Mouse (Mus musculus) forebrain, embryonic 16.5 days (tissue): ENCODE measurements at regions not wholly inside any gene's neighbourhood (a gene's known extent, or its start where the extent isn't known, plus 50 kb on each side); places are given as distances from the start of the nearest gene placed in this dataset.

ENCODE experiments used
- ATAC-seq: fragments of 200-750 bp; cut with Nextera tagmentation; 2 replicates; pipeline ENCODE4 v1.8.0; 2017; ENCODE audit warnings: mild to moderate bottlenecking, moderate library complexity
- H3K27ac ChIP-seq: fragments of 300-500 bp; sonication (generic); 2 replicates; pipeline ENCODE4 v1.5.1; 2014; ENCODE audit warnings: low read length, control low read depth
- H3K27me3 ChIP-seq: fragments of 300-500 bp; sonication (generic); replicated peaks from 2 replicates; pipeline ENCODE4 v1.6.1; 2014; ENCODE audit warnings: low read length; ENCODE audit not compliant: control insufficient read depth, insufficient read depth
- H3K36me3 ChIP-seq: fragments of 300-500 bp; sonication (generic); 2 replicates; pipeline ENCODE4 v1.6.1; 2014; ENCODE audit not compliant: control insufficient read depth, insufficient read depth
- H3K4me1 ChIP-seq: fragments of 300-500 bp; sonication (generic); replicated peaks from 2 replicates; pipeline ENCODE4 v1.6.1; 2014; ENCODE audit warnings: low read length; ENCODE audit not compliant: control insufficient read depth, insufficient read depth
- H3K4me2 ChIP-seq: fragments of 300-500 bp; sonication (generic); 2 replicates; pipeline ENCODE4 v1.6.1; 2014; ENCODE audit warnings: mild to moderate bottlenecking, low read length, control low read depth
- H3K4me3 ChIP-seq: fragments of 300-500 bp; sonication (generic); replicated peaks from 2 replicates; pipeline ENCODE4 v1.5.1; 2014; ENCODE audit warnings: mild to moderate bottlenecking, low read length, control low read depth
- H3K9ac ChIP-seq: fragments of 300-500 bp; sonication (generic); replicated peaks from 2 replicates; pipeline ENCODE4 v1.6.1; 2014; ENCODE audit warnings: low read depth, low read length, control low read depth
- H3K9me3 ChIP-seq: fragments of 300-500 bp; sonication (generic); 2 replicates; pipeline ENCODE4 v1.6.1; 2016; ENCODE audit warnings: low read length; ENCODE audit not compliant: control insufficient read depth
- WGBS: fragments of 180-500 bp; shearing (Covaris S2); extraction: QIAGEN DNeasy Blood & Tissue Kit; methylation state at CpG from one replicate; pipeline ENCODE4 v1.1.7; 2014; 5-methylcytosine and 5-hydroxymethylcytosine counted together

- no peaks in the 10 kb centered on the region for H3K9me3 ChIP-seq
- WGBS: 70% methylated on average over 2 of the region's 2 CpGs
- no peaks in the 10 kb centered on the region for H3K36me3 ChIP-seq
- ATAC-seq: no peak
- 0 out of 2 replicates have a peak, but pooled peaks cover 2% of the 10 kb centered on the region for H3K4me1 ChIP-seq
- no peak overlapping the region for H3K4me3 ChIP-seq
- no peak overlapping the region for H3K4me2 ChIP-seq
- no peak overlapping the region for H3K9ac ChIP-seq
- no peak overlapping the region for H3K27ac ChIP-seq
- no peaks in the 10 kb centered on the region for H3K27me3 ChIP-seq
Observed at GRCm38 (mm10) chr2:142964340-142964739, 63.0 kb upstream of the Kif16b start.

- peak; percentile 92 for ATAC-seq
- no peak overlapping the region for H3K4me3 ChIP-seq
- H3K27ac ChIP-seq: no peak overlapping the region
- WGBS: 11% methylated on average over 4 of the region's 4 CpGs
- H3K4me1 ChIP-seq: 0 out of 2 replicates have a peak, but pooled peaks cover 2% of the 10 kb centered on the region
- H3K9me3 ChIP-seq: no peaks in the 10 kb centered on the region
- no peak overlapping the region for H3K9ac ChIP-seq
- no peak overlapping the region for H3K4me2 ChIP-seq
- no peaks in the 10 kb centered on the region for H3K36me3 ChIP-seq
- H3K27me3 ChIP-seq: no peaks in the 10 kb centered on the region
Observed at GRCm38 (mm10) chr2:142967250-142967649, 65.9 kb upstream of the Kif16b start.

DNA sequence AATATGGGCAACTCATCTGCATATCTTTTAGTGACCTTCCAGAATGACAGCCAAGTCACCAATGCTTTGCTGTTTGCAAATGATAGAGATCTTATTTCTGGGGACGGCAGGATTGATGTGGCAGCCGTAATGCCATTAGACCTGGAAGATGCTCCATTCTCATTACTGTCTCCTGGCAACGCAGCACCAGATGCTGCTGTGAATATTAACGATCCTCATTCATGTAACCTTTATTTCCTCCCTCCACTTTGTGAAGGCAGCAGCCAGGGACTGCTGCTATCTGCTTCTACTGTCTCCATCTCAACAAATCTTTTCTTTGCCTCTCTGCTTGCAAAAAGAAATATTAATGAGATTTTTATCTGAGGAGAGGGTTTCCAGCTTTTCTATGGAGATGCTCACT is 79.4 kb upstream of the Kif16b start:
- no peak overlapping the region for H3K4me3 ChIP-seq
- no peak overlapping the region for H3K4me2 ChIP-seq
- H3K36me3 ChIP-seq: no peaks in the 10 kb centered on the region
- H3K4me1 ChIP-seq: 0 out of 2 replicates have a peak, but pooled peaks cover 3% of the 10 kb centered on the region
- WGBS: 21% methylated on average over 4 of the region's 4 CpGs
- ATAC-seq: peak; percentile 66
- H3K27me3 ChIP-seq: no peaks in the 10 kb centered on the region
- no peak overlapping the region for H3K9ac ChIP-seq
- no peak overlapping the region for H3K27ac ChIP-seq
- H3K9me3 ChIP-seq: no peaks in the 10 kb centered on the region

DNA sequence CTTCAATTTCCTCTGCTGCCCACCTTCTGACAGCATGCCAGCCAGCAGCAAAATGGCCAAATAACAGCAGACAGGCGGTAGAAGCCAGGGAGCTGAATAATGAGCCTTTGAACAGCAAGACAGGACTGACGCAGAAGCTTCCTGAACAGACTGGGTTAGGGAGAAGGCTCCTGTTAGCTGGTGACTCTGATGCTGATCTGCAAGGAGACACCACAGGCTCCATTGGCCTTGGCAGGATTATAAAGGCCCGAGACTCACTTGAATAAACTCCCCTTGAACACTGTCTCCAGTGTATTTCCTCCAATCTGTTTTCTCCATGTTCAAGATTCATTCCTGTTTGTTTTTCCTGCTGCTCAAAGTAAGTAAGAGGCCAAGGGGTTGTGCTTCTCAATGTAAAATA is 74.1 kb upstream of the Snrpb2 start:
- Histone ChIP-seq H3K27ac (no peak overlapping the region), H3K4me1 (peaks cover 2% of the 10 kb centered on the region; the same call in 1 of the 2 replicates), H3K36me3 (no peaks in the 10 kb centered on the region), H3K4me3 (no peak overlapping the region), H3K9ac (no peak overlapping the region), H3K9me3 (no peaks in the 10 kb centered on the region), H3K4me2 (no peak overlapping the region), H3K27me3 (no peaks in the 10 kb centered on the region)
- peak; percentile 58; the same call in 1 of the 2 replicates for ATAC-seq
- 10% methylated on average over 3 of the region's 3 CpGs for WGBS

DNA sequence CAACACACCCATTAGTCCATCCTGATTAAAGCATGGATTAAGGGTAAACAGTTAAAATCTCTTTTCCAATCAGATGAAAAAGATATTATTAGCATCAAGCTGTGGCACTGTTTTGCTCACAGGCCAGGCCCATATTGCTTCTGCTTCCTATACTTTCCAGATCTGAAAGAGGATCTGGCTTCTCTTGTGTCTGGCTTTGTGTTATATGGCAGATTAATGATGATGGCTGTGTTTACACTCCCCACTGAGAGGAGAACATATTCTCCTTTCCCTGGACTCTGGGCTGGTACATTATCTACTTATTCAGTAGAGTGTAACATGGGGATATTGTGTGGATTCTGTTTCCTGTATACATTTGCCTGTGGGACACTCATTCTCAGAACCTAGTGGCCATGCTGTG is 66.8 kb upstream of the Snrpb2 start:
- Histone ChIP-seq H3K4me2 (no peak overlapping the region), H3K9me3 (no peaks in the 10 kb centered on the region), H3K27ac (no peak overlapping the region), H3K4me3 (no peak overlapping the region), H3K9ac (no peak overlapping the region), H3K4me1 (no peaks in the 10 kb centered on the region), H3K27me3 (no peaks in the 10 kb centered on the region), H3K36me3 (no peaks in the 10 kb centered on the region)
- no peak for ATAC-seq

DNA sequence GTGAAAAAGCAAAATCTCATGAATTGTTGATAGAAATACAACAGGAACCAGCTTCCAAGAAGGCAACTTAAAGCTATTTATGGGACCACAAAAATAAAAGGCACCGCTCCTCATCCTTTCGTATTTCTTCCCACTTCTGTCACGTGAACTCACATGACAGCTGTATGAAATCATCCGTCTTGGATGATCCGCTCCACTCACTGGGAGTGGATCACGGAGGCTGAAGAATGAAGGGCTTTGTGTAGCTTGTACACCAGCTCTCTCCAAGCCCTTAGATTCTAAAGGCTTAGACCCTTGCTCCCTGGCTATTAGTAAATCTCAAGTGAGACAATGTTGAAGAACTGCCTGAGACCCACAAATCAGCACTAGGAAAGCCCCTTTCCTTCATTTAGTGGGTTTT is 60.0 kb upstream of the Snrpb2 start:
- H3K9me3 ChIP-seq: no peaks in the 10 kb centered on the region
- H3K36me3 ChIP-seq: no peaks in the 10 kb centered on the region
- H3K4me3 ChIP-seq: no peak overlapping the region
- ATAC-seq: no peak
- no peak overlapping the region for H3K4me2 ChIP-seq
- no peaks in the 10 kb centered on the region for H3K4me1 ChIP-seq
- no peak overlapping the region for H3K9ac ChIP-seq
- no peaks in the 10 kb centered on the region for H3K27me3 ChIP-seq
- WGBS: 59% methylated on average over 6 of the region's 6 CpGs
- H3K27ac ChIP-seq: no peak overlapping the region

- no peak overlapping the region for H3K9ac ChIP-seq
- no peaks in the 10 kb centered on the region for H3K9me3 ChIP-seq
- no peaks in the 10 kb centered on the region for H3K36me3 ChIP-seq
- H3K4me2 ChIP-seq: no peak overlapping the region
- H3K4me1 ChIP-seq: no peaks in the 10 kb centered on the region
- H3K27me3 ChIP-seq: no peaks in the 10 kb centered on the region
- no peak overlapping the region for H3K4me3 ChIP-seq
- WGBS: 29% methylated on average over 3 of the region's 3 CpGs
- no peak for ATAC-seq
- H3K27ac ChIP-seq: no peak overlapping the region
Observed at GRCm38 (mm10) chr2:143003341-143003740, 59.5 kb upstream of the Snrpb2 start.

DNA sequence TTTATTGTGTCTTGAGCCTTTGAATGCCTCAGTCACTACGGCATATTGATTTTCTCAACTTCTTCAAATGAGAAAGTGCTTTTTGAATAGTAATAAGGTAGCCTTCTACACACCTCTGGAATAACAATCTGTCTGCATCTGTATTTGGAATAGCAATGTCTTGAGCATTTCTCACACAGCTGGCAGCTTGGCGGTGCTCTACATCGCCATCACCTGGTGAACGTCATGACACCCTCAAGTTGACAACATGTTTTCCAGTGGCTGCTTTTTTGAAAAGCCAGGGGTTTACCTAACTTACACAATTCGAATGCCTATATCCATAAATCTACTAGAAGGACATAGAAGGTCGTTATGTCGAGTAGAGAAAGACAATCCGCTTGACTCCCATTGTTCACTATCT is 51.5 kb upstream of the Snrpb2 start:
- no peak for ATAC-seq

More for the DNA sequence above, 51.5 kb upstream of the Snrpb2 start:
- no peaks in the 10 kb centered on the region for H3K36me3 ChIP-seq
- H3K4me2 ChIP-seq: no peak overlapping the region
- H3K27ac ChIP-seq: no peak overlapping the region
- no peaks in the 10 kb centered on the region for H3K4me1 ChIP-seq
- H3K9me3 ChIP-seq: no peaks in the 10 kb centered on the region
- H3K4me3 ChIP-seq: no peak overlapping the region
- H3K27me3 ChIP-seq: no peaks in the 10 kb centered on the region
- WGBS: 57% methylated on average over 8 of the region's 8 CpGs
- H3K9ac ChIP-seq: no peak overlapping the region
